In genomic region chr5:113547949-113548700, GRCm38 (mm10) we compare ENCODE assay signal across 8 mouse cellular contexts. TPM values are rescaled to one million over a fixed set of nuclear protein-coding genes. Genes with fewer than 3 reads are reported as not detected.
DNase-seq lines count a peak whose midpoint lies in the region; ATAC-seq lines count a peak whose summit lies in the region.

No protein-coding gene starts in this region.

- ATAC-seq in hematopoietic stem cell, adult 5-6 weeks (replicated peaks in 1 of 2; ENCODE audit: insufficient read depth in 1 of 2, low FRiP score in 2 of 2, low TSS enrichment in 1 of 2, low read depth in 1 of 2, poor library complexity in 2 of 2, severe bottlenecking in 2 of 2), result peak; percentile 29 to 60; a peak in 2 of 4 replicates
- no peak for ATAC-seq in erythroid progenitor cell, adult 5-6 weeks (replicated peaks; ENCODE audit: low FRiP score, poor library complexity, severe bottlenecking)

- DNase-seq in thymus, postnatal 0 days (ENCODE audit: low spot score), result peak; percentile 15
- no peak for DNase-seq in thymus, adult 18-20 months
- DNase-seq in adrenal gland, adult 18-20 months (ENCODE audit: low spot score in 2 of 2), result peak; percentile 64 to 67
- peak; percentile 64 for DNase-seq in embryo, embryonic 10.5 days (ENCODE audit: low spot score)
- peak; percentile 75 for DNase-seq in left cerebral cortex, postnatal 4 days
- peak; percentile 36 for DNase-seq in retina, adult 2 months (ENCODE audit: low read depth, low spot score)

- intact Hi-C loops in left cerebral cortex, postnatal 4 days (cut with DNase I), result no loop called here

RNA-seq across cellular contexts. Expression of gene Wscd2, which starts 58.0 kb away (rescaled TPM):
- 0.10 and 0.23 TPM in 2 replicates for polyA plus RNA-seq in thymus, postnatal 0 days (2015; fragmentation: Nextera tagmentation; extraction: Ambion mirVana)
- 1 to 10 TPM; 4.4 to 8.5 TPM for total RNA-seq in adrenal gland, adult 18-20 months (2021)
- not detected in 2 replicates for total RNA-seq in hematopoietic stem cell, adult 5-6 weeks (2017)
- total RNA-seq in left cerebral cortex, postnatal 4 days (2021), result 10 to 100 TPM; 39.4 to 43.9 TPM
- total RNA-seq in erythroid progenitor cell, adult 5-6 weeks (2015; ENCODE audit: low replicate concordance), result not detected in 2 replicates
- not detected in 2 replicates for total RNA-seq in erythroid progenitor cell, adult 5-6 weeks (2017; ENCODE audit: low replicate concordance)

Comparison
In these comparisons a context has a peak if more than half of its experiments do, and no peak if none do; other contexts are left out.
1. DNase-seq: peak in thymus, postnatal 0 days (single experiment), adrenal gland, adult 18-20 months (2 of 2), embryo, embryonic 10.5 days (single experiment), left cerebral cortex, postnatal 4 days (single experiment) and retina, adult 2 months (single experiment); none in thymus, adult 18-20 months (0 of 2).
2. RNA of gene Wscd2, which starts 58.0 kb away (total RNA-seq): 39.4 to 43.9 TPM in left cerebral cortex, postnatal 4 days; 4.4 to 8.5 TPM in adrenal gland, adult 18-20 months, not detected in hematopoietic stem cell, adult 5-6 weeks and not detected in erythroid progenitor cell, adult 5-6 weeks; every median in the first group is over 4 times any median in the second.